Mouse (Mus musculus) thymus, adult 18-20 months (tissue): ENCODE results near the gene 2810004N23Rik.

ENCODE experiments used
- DNase-seq, 2 experiments: peaks; one replicate each; pipeline ENCODE4 v3.0.0; 2022; ENCODE audit warnings: mixed read lengths in 2 of 2

2810004N23Rik gene

DNA sequence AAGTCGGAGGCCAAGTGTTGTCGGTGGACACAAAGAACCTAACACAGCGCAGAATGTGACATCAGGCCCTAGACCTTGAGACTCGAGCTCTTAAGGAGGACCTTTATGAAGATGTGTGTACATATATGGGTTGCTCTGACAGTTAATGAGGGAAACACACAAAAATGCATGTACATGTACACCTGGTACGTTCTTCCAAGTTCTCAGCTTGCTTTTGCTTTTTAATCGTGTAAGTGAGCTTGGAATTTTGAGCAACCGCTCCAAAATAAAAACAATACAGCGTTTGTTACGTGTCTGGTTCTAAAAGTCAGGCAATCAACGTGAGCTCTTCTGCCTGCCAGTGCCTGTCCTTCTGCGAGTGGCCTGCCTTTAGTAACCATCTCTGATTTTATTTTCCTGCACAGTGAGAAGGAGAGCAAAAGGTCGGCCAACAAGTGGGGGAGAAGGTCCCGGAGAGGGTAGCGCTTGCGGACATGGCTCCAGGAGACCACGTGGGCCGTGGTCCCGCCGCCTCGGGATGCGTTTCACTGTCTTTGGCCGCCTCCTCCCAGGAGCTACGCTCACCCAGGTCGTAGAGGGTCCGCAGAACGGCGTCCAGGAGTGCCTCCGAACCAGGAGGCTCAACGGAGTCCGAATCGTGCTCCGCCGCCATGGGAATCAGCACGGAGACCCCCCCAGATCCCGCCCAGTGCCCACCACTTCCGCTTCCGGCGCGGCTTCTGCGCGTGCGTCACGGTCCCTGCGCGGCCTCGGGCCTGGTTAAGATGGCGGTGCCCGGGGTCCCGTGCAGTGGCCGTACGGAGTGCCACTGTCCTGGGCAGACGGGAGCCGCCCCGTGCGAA lies at the start of gene 2810004N23Rik, which contains the start of gene Gnpat:
Gene 2810004N23Rik (minus strand): TSS at position 800 of the 842 bp plus-strand sequence.
Gene Gnpat (plus strand): TSS at position 713 of the 842 bp plus-strand sequence.
- DNase-seq, result peak; percentile 86

DNA sequence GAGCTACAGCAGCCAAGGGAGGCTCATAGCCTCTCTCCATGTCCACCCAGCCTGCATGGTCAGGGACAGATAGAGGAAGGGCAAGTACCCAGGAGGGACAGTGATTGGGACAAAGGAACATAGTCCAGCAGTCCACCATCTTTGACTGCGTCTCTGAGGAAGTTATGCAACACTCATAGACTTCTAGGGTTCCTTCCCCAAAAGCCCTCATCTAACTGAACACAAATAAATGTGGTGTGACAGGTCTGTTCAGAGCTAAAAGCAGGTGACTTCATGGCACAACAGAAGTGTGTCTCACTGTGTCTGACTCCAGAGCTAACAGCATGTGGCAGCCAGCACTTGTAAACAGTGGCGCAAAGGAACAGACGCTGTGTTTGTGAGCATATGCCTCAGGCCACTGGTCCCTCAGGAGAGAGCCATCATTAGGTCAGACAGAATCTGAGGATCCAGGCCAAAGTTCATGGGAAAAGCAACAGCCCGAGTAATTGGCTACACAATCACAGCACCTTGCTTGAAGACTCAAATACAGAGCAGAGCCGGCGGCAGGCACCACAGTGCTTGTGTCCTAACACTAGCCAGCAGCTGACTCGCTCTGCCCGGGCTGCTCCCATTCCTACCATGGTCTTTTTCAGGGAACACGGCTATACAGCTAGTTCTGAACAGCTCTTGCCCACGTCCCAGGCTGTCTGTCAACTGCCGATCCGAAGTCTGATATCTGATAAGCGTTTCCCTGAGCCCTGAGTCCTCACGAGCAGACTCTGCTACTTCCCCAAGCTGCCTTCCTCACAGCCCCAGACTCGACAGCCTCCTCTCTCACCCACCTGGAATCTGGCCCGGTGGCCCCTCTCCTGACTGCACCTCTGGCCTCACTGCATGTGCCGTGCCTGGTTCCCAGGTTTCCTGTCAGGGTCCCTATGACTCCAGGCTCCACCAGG lies 49.3 kb upstream of the 2810004N23Rik start:
- DNase-seq, result no peak

DNA sequence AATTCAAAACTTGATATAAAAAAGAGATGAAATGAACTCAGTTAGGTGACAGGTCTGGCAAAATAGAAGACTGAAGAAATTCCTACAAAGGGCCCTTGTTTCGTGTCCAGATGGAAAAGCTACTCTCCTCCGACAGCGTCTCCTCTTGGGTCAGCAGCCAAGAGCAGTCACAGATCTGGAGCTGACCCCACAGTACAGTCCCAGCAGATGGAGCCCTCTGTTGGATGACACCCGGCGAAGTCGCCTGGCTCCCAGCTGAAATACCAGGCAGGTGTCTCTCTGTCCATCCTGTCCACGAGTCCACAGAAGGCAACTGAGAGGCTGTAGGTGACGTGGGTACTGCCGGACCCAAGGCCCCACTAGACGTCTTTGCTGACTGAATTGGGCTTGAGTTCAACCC lies 47.4 kb upstream of the 2810004N23Rik start:
- DNase-seq, result no peak

DNA sequence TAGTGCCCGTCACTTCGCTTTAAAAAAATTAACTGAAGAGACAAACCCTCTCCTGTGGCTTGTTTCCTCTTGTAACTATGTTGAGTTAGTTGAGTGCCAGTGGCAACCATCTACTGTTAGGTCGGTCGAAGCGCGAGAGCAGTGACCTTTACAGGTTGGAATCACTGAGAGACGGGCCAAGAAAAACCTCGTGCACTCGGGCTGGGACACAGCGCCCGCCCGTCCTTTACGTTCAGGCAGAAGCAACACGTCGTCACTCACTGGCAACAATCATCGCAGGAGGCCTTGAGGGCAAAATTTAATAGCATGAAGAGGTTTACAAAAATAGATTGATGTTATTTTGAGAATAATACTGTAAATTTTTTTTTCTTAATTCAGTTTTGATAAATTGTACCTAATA lies 47.0 kb upstream of the 2810004N23Rik start:
- no peak for DNase-seq

DNA sequence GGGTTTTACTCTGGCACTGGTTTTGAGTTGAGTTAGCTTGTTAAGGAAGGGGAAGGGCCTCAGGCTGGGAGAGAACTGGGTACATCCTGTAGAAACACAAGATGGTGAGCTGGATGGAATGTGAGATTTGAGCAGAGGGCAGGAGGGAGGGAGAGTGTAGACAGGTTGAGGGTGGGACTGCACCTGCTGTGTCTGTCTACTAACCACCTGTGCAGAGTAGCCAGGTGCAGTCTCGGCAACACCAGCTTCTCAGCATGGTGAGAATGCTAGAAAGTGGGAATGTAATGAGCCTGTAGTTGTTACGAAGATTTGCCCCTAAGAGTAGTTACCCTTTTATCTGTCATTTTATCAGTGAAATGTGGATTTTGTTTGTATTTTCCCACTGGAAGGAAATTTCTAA lies 42.6 kb upstream of the 2810004N23Rik start:
- no peak for DNase-seq

DNA sequence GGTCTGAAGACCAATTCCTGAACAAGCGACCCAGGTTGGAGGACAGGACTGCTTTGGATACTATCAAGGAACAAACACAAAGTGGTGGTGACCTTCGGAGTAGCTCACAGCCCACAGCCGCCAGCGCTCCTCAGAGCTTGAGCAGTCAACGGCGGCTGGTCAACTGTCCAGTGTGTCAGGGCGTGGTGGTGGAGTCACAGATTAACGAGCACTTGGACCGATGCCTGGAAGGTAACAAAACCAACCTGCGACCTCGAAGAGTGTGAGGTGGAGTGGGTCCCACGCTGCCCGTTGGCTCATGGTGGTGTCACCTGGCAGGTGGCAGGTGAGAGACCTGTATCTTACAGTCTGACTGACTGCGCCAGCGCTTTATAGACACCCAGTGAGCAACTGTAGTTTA lies 40.3 kb upstream of the 2810004N23Rik start:
- DNase-seq, result no peak

DNA sequence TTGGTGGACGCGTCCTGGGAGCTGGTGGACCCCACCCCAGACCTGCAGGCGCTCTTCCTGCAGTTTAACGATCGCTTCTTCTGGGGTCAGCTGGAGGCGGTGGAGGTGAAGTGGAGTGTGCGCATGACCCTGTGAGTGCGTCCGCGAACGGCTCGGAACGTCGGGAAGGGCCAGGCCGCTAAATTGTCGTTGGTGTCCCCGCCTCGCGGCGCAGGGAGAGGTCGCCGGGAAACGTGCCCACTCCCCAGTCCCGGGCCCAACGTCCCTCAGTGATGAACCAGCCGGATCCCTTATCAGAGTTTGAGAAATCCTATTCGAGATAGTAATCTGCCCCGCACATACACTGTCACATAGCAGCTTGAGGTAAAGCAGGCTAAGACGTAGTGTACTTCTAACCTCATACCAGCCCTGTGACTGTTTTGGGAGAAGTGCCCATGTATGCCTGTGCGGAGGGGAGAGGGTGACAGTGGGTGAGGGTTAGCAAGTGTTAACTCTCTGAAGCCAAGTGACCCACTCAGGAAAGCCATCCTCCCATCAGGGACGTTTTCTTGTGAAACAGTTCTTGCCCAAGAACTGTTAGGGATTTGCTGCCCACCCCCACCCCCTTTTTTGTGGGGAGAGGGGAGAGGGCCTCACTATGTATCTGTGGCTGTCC lies 35.5 kb upstream of the 2810004N23Rik start:
- no peak for DNase-seq

DNA sequence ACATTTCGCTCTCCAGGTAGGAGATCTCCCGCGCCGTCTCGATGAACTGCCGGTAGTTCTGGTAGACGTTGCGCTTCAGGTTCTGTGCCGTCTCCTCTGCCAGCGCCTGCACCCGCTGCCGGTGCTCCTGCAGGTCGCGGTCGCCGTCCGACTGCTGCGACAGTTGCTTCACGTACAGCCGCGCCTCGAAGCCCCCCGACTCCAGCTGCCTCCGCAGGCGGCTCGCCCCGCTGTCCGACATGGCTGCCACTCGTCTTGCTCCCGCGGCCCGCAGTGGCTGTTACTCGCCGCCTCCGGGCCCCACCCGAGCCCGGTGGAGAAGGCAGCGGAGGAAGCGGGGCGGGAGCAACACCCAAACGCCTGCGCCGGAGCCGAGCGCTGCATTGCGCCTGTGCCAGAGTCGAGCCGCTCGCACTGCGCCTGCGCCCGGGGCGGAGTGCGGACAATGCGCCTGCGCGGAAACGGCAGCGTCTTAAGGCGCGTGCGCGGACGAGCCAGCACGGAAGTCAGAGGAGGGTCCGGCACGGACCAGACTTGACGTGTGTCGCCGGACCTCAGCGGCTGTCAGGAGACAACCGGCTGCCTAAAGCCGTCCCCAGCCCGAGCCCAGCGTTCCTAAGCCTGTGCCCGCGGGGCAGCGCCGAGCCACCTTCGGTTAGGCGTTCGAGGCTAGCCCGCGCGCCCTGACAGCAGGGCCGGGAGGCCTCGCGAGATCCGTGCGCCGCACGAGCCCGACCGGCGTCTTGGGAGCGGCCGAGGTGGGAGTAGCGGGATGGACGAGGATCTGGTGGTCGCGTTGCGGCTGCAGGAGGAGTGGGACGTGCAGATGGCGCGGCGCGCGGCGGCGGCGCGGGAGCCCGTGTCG lies 34.7 kb upstream of the 2810004N23Rik start, which contains the start of the genes Exoc8 and Sprtn:
Gene Exoc8 (minus strand): TSS at position 320 of the 865 bp plus-strand sequence.
Gene Sprtn (plus strand): TSS at position 501 of the 865 bp plus-strand sequence.
- peak; percentile 92 to 93 for DNase-seq

DNA sequence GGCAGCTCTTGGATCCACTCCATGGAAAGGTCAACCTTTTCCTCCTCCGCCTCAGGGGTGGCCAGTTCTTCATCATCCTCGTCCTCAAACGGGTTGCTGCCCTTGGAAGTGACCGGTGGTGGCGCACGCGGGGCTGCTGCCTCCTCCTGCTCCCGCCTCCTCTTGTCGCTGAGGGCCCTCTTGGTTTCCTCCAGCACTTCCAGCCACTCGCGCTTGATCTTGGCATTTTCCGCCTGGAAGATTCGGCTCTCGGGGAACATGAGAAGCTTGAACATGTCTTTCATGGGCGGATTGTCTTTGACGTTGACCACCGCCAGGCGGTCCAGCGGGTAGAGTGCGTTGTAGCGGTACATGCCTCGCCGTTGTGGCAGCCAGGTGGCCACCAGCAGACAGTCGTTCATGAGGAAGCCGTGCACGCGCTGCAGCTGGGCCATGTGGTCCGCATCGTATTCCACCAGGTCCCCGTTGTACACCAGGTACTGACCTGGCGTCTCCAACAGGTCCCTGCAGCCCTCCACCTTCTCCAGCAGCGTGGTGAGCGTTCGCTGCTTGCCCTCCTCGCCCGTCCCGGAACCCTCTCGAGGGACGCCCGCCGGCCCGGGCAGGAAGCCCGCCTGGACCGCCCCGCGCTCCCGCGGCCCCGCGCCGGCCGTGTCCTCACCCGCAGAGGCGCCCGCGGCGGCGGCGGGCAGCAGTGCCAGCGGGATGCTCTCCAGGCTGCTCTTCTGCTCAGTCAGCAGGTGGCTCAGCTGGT lies 33.9 kb upstream of the 2810004N23Rik start:
- peak; percentile 40 to 58 for DNase-seq

DNA sequence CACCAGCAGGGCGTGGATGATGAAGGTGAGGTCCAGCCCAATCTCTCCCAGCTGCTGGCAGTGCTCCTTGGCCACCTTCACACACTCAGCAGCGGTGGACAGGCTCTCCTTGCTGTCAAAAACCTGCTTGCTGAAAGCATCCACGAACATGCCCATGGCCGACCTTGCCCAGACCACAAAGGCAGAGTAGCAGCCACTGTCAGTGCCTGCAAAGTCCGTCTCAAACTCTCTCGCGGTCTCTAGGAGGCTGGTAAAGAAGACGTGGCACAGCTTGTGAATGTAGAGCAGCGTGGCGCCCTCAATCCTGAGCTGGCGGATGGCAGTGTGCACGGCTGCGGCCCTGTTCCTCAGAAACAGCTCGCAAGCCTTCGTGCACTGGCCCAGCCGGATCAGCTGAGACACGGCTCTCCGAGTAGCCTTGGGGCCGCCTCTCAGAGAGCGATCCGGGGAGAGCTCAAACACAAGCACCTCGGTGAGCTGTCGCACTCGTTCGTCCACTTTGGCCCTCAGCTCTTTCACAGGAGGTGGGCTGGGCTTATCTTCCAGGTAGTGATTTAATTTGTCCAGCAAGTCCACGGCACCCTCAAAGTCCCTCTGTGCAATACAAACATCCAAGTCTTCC lies 33.2 kb upstream of the 2810004N23Rik start:
- DNase-seq, result peak in 1 of 2 experiments; percentile 9

DNA sequence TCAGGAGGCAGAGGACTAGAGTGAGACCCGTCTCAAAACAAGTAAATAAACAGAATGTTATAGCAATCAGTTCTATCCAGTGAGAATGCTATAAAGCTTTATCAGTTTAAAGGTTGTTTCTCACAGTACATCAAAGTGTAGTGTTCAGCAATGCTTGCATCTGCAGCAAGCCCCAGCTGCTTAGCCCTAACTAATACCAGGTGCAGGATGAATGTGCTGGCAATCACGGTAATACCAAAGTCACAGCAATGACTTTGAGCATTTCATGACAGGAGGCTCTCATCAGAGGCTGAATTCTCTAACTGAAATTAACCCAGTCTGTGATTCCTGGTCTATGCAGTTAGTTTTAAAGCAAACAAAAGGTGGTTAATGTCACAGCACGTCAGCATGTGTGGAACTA lies 29.7 kb upstream of the 2810004N23Rik start:
- no peak for DNase-seq

DNA sequence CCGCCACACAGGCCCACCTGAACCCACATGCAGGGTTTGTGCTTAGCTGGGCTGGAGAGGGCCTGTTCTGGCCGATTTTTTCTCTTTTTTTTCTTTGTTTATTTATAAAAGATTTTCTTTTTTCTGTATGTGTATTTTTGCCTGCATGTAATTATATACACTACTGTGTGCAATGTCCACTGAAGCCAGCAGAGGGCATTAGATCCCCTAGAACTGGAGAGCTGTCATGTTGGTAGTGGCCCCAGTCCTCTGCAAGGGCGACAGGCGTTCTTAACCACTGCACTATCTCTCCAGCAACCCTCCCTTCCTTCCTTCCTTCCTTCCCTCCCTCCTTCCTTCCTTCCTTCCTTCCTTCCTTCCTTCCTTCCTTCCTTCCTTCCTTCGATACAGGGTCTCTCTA lies 25.5 kb upstream of the 2810004N23Rik start:
- DNase-seq, result no peak

DNA sequence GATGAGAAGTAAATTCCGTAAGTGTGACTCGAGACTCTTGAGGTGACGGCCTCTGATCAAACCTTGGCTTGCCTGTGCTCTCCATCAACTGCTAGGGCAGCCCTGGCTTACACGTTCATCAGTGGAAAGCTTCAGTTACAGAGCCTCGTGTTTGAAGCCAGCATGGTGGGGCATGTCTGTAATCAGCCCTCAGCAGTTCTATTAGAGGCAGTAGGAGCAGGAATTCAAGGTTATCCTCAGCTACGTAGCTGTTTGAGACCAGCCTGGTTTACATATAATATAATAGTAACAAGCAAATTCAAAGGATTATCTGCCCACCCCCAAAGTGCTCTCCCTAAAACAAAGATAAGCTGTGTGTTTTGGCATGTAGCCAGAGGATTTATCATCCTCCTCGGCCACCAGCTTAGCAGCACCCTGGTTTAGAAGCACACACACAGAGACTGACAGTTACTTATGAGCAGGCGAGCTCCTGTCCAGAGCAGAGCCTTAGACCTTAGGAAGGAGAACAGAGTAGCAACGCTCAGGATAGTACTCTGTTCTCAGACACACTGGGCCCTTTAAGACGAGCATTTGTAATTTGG lies 16.1 kb upstream of the 2810004N23Rik start:
- no peak for DNase-seq

DNA sequence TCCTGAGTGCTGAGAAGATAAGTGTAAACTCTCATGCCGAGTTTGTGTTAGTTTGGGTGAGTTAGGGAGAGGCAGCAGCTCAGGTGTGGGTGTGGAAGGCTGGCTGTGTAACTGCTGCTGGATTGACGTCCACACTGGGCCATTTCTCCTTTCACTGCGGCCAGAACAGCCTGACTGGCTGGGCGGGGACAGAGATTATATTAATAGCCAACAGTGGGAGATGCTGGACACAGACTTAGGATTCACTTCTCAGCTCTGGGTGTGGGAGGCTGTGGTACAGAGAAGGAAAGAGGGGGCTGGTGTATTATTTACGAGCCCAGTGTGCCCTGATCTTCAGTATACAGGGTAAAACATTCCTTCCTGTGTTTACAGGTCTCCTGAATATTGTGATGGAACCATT lies 15.2 kb upstream of the 2810004N23Rik start:
- no peak for DNase-seq

DNA sequence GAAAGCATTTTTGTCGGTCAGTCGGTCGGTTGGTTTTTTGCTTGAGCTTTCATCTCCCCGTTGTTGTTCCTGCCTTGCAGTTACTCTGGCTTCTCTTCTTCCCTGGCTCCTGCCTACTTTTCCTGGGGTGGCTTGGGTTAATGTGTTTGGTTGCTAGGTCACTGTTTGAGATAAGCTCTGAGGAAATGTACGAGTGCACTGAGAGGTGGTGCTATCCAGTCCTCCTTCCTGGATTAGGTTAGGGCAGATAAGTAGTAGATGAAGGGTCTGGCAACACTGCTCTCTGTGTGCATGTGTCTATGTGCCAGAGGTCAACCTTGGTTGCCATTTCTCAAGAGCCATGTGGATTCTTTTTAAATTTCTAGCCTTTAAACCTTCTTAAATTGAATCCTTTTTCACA lies 9.8 kb upstream of the 2810004N23Rik start:
- no peak for DNase-seq

DNA sequence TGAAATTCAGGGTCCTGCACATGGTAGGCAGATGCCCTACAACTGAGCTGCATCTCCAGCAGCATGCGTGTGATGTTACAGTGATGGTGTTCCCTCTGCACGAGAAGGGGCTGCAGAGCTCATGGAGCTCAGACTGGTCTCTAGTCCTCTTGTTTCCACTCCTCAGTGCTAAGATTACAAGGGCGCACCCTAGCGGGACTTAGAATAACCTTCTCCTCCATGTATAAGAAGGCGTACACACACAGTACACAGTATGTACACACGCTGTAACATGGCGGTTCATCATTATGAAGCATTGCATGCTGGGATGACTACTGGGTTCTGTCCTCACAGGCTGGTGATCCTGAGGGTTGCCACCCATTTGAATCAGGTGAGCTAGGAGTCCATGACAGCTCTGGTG lies 9.2 kb upstream of the 2810004N23Rik start:
- DNase-seq, result no peak

DNA sequence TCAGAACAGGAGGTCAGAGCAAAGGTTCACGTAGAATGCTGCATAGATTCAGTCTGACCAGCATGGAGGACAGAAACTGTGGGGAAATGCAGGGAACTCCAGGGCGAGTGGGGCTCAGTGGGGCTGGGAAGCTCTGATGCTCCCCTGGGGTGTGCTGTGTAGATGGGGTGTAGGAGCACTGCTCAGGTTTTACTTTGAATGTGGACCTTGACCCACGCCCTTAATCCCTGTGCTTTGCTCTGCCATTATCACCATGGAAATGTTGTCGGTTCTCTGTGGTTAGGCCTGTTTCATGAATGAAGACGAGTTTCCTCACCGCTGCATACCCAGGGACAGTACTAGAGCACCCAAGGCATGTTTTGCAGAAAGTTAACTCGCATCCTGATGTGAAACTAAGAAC lies 8.6 kb upstream of the 2810004N23Rik start:
- DNase-seq, result no peak

DNA sequence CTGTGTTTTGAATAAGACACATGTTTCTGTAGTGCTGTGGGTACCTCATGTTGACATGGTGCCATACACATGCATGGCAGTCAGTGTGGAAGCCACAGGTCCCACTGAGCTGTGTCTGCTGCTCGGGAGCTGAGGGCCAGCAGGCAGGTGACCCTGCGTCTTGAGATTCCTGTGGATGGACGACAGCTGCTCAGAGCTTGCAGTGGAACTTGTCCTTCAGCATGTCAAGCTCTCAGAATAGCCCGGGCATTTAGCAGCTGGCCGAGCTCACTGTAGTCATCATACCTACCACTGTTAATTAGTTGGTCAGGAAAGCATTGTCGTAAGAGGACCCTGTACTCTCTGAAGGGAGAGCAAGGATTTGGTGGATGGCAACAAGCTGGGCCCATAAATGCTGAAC lies 6.8 kb upstream of the 2810004N23Rik start:
- DNase-seq, result no peak

DNA sequence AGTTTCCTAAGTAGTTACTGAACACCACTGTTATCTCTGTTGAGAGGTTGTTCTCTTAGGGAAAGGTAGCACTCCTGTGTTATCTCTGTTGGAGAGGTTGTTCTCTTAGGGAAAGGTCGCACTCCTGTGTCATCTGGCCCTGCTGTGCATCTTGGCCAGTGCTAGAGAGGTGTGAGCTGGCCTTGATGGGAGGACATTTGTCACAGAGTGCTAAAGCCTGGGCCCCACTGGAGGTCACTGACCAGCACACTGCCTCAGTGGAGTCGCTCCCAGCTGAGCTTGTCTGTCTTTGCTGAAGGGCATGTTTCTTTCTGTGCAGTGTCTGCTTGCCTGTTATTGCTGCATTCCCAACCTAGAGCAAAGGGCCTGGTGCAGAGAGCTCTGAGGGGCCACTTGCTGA lies 4.2 kb upstream of the 2810004N23Rik start:
- DNase-seq, result no peak

DNA sequence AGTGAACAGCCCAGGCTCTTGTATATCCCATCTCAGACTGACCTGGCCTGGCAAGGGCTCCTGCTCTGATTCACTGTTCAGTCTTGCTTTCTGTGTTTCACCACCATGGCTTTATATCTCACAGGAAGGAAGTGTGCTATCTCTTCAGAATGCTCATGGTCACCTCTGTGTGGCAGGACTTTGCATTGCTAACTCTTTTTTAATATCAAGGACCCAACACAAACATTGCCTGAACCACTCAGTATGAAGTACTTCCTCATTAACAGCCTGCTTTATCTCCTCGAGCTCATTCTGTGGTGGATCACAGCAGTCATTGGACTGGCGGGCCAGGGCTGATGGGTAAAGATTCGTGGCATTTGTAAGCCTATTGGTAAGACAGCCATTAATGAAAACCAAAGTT lies 3.7 kb upstream of the 2810004N23Rik start:
- no peak for DNase-seq
